Mouse (Mus musculus) olfactory bulb, adult 2 months (tissue): ENCODE results near the gene Gatad2b. TPM values are rescaled to one million over a fixed set of nuclear protein-coding genes. Genes with fewer than 3 reads are reported as not detected.
A peak's percentile ranks its signal among the peaks of the same experiment; 100 is the strongest.

ENCODE experiments used
- H3K27ac ChIP-seq: fragments of 200-500 bp; 2 replicates; pipeline ENCODE4 v1.5.1; 2012; ENCODE audit warnings: low read depth, low read length; ENCODE audit not compliant: insufficient read depth
- H3K4me1 ChIP-seq: fragments of 200-500 bp; 2 replicates; pipeline ENCODE4 v1.6.1; 2012; ENCODE audit warnings: low read length; ENCODE audit not compliant: control insufficient read depth, insufficient read depth
- H3K4me3 ChIP-seq: fragments of 200-500 bp; 2 replicates; pipeline ENCODE4 v1.5.1; 2012; ENCODE audit warnings: mild to moderate bottlenecking, low read depth, low read length, moderate library complexity; ENCODE audit not compliant: insufficient read depth
- CTCF ChIP-seq: fragments of 200-500 bp; IDR thresholded peaks from 2 replicates; pipeline ENCODE4 v1.5.1; 2012; ENCODE audit warnings: low read depth, mild to moderate bottlenecking, low read length, moderate library complexity; ENCODE audit not compliant: insufficient read depth
- POLR2A ChIP-seq: fragments of 200-500 bp; IDR thresholded peaks from 2 replicates; pipeline ENCODE4 v1.6.1; 2012; ENCODE audit warnings: mild to moderate bottlenecking, low read depth, low read length, moderate library complexity; ENCODE audit not compliant: insufficient read depth
- WGBS: fragments of 180-500 bp; shearing (Covaris S2); methylation state at CpG from one replicate; pipeline ENCODE4 v1.1.7; 2018; 5-methylcytosine and 5-hydroxymethylcytosine counted together
- polyA plus RNA-seq: library from polyadenylated mRNA; stranded (reverse); fragments of >200 nt; gene quantifications from 2 replicates; pipeline ENCODE4 v1.2.4, GENCODE M21; 2012; ENCODE audit warnings: low replicate concordance; ENCODE audit not compliant: missing spikeins, insufficient read depth, insufficient read length

Gene Gatad2b
- polyA plus RNA-seq, 1 experiment: not detected

DNA sequence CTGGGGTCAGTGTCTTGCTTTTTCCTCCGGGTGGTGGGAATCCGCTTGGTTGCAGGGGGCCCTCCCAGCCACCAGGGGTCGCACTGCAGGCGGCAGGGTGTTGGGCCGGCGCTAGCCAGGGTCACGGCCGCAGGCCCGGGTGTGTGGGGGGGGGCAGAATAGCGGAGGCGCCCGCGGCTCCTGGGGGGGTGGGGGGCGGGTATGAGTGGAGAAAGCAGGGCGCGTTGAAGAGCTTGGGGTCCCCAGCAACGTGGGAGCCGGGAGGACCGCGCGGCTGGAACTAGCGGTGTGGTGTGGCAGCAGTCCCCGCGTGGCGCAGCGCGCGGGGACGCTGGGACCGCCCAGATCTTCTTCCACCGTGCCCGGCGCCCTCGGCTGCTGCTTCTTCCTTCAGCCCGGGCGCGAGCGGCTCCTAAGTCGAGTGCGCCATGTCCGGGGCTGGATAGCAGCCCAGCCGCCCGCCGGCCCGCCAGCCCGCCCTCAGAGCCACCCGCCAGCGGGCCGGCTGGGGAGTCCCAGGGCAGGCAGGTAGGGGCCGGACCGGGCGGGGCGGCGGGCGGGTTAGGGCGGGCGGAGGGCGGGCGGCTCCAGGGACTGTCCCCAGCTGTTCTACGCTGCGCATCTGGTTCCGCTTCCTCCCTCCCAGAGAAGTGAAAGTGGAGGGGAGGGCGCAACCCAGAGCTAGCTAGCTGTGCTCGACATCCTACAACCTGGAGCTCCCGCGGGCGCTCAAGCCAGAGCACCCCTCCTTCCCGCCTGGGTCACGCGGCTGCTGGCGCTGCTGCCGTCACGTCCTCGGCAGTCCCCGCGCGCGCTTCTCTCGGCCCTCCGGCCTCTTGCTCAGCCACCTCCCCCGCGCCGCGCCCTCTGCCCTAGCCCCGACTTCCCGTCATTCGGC lies 27.7 kb upstream of the Gatad2b start, which contains the start of gene Dennd4b:
TSS of gene Dennd4b (plus strand) at position 152 of the 898 bp plus-strand sequence.
- H3K4me3 ChIP-seq: peak within 1 kb of the TSS; percentile 72
- TF ChIP-seq POLR2A: no peak; the same call in 1 of the 2 replicates
- peak; percentile 94 for TF ChIP-seq CTCF
- under 1% methylated on average over 63 of the region's 87 CpGs for WGBS

DNA sequence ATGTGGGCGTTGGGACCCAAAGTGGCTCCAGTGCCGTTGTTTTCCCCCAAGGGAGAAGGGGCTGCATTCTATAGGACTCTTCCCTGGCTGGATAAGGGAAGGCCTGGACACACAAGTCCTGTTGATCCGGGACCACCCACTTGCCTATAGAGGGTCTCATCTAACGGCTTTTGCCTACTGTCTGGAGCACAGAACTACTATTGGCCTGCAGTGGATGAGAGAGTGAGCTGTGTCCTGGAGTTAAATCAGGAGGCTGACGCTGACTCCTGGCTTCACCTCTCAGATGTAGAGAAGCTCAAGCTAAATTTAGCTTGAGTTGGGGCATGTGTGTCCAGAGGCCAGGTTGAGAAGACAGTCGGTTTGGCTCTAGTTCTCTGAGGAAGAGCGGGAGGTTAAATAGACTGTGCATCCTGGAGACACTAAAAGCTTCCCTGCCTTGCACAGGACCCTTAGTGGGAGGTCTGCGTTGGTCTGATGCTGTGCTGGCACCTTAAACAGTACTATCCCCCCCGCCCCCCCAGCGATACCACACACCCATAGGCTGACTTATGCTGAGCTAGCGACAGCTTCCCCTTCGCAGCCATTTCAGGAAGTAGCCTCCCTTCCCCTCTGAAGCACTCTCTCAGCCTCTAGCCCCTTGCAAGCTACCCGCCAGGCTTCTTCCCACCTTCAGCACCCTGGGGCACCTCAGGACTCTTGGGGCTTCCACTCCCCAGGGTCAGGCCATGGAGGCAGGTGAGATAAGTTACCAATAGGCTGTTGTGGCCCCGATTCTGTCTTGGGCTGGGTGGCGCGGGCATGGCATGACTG lies 26.8 kb upstream of the Gatad2b start:
- no peak for TF ChIP-seq POLR2A
- TF ChIP-seq CTCF: no peak

More for the DNA sequence above, 27.7 kb upstream of the Gatad2b start, which contains the start of gene Dennd4b:
- peak within 1 kb of the TSS; percentile 81 for H3K27ac ChIP-seq
- peaks cover 11% of the 10 kb centered on the region for H3K4me1 ChIP-seq

GRCm38 (mm10) chr3:90266901-90267775 lies 25.8 kb upstream of the Gatad2b start:
- no peak overlapping the region for H3K4me3 ChIP-seq
- 90% methylated on average over 20 of the region's 20 CpGs for WGBS
- H3K27ac ChIP-seq: no peak overlapping the region
- TF ChIP-seq POLR2A (no peak), CTCF (no peak)
- peaks cover 16% of the 10 kb centered on the region for H3K4me1 ChIP-seq

More for the DNA sequence above, 26.8 kb upstream of the Gatad2b start:
- peak overlapping the region; percentile 72 for H3K4me3 ChIP-seq
- H3K4me1 ChIP-seq: peaks cover 11% of the 10 kb centered on the region
- H3K27ac ChIP-seq: peak overlapping the region; percentile 80
- WGBS: 29% methylated on average over 16 of the region's 16 CpGs

DNA sequence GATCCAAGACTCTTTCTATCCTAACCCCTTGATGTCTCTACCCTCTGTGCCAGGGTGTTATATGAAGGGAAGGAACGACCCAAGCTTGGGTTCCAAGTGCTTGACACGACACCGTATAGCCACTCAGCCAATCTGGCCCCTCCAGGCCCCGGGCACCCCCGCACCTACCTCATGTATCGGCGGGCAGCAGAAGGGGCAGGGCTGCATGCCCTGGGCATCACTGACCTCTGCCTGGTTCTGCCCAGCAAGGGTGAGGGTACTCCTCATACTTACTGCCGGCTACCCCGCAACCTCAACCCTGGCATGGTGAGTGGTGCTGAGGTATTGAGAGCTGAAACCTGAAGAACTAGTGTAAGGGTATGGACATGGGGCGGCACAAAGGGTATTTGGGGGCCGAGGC lies 24.8 kb upstream of the Gatad2b start:
- 94% methylated on average over 11 of the region's 11 CpGs for WGBS
- Histone ChIP-seq H3K27ac (no peak overlapping the region), H3K4me3 (no peak overlapping the region), H3K4me1 (peaks cover 17% of the 10 kb centered on the region)
- no peak for TF ChIP-seq CTCF
- TF ChIP-seq POLR2A: no peak

GRCm38 (mm10) chr3:90268971-90269370 lies 24.0 kb upstream of the Gatad2b start:
- TF ChIP-seq CTCF (no peak), POLR2A (no peak)
- 90% methylated on average over 16 of the region's 16 CpGs for WGBS

GRCm38 (mm10) chr3:90270784-90271183 lies 22.2 kb upstream of the Gatad2b start:
- WGBS: 93% methylated on average over 8 of the region's 8 CpGs
- peaks cover 15% of the 10 kb centered on the region for H3K4me1 ChIP-seq
- no peak for TF ChIP-seq POLR2A
- no peak for TF ChIP-seq CTCF
- H3K27ac ChIP-seq: no peak overlapping the region
- no peak overlapping the region for H3K4me3 ChIP-seq

More at GRCm38 (mm10) chr3:90268971-90269370, 24.0 kb upstream of the Gatad2b start:
- Histone ChIP-seq H3K27ac (no peak overlapping the region), H3K4me1 (peaks cover 17% of the 10 kb centered on the region), H3K4me3 (no peak overlapping the region)

DNA sequence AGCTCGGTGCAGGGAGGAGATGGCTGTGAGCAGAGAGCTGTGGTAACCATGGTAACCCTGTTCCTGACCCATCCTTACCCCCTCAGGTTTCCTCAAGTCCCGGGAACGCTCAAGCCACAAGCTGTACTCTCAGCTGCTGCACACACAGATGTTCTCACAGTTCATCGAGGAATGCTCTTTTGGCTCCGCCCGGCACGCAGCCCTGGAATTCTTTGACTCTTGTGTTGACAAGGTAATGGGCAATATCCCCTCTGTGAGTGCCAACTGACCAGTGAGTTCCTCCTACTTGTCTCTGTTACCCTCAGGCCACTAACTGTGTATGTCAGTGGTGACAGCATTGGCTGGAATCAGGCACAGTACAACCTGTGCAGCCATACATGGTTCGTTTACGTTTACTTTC lies 20.8 kb upstream of the Gatad2b start:
- Histone ChIP-seq H3K4me3 (no peak overlapping the region), H3K27ac (no peak overlapping the region), H3K4me1 (peaks cover 7% of the 10 kb centered on the region; the same call in 1 of the 2 replicates)
- TF ChIP-seq CTCF (no peak), POLR2A (no peak)
- WGBS: 63% methylated on average over 9 of the region's 9 CpGs

GRCm38 (mm10) chr3:90273855-90274254 lies 19.1 kb upstream of the Gatad2b start:
- WGBS: 96% methylated on average over 22 of the region's 22 CpGs
- Histone ChIP-seq H3K4me3 (no peak overlapping the region), H3K4me1 (peaks cover 7% of the 10 kb centered on the region; the same call in 1 of the 2 replicates), H3K27ac (no peak overlapping the region)
- TF ChIP-seq POLR2A: no peak
- TF ChIP-seq CTCF: no peak
